Mouse (Mus musculus) megakaryocyte, embryonic 14.5 days (primary cell): ENCODE measurements around the gene Fam172a. TPM values are rescaled to one million over a fixed set of nuclear protein-coding genes. Genes with fewer than 3 reads are reported as not detected.

Source experiments
- H3K27me3 ChIP-seq: replicated peaks from 2 replicates; pipeline ENCODE3; 2012; ENCODE audit warnings: inconsistent platforms
- H3K36me3 ChIP-seq: replicated peaks from 2 replicates; pipeline ENCODE3; 2012; ENCODE audit warnings: low read length, inconsistent platforms, mixed read lengths
- H3K4me1 ChIP-seq: 2 replicates; pipeline ENCODE4 v1.6.1; 2012; ENCODE audit warnings: inconsistent platforms
- H3K4me3 ChIP-seq: replicated peaks from 2 replicates; pipeline ENCODE3; 2012; ENCODE audit warnings: moderate library complexity, mild to moderate bottlenecking, inconsistent platforms
- H3K9me3 ChIP-seq: 2 replicates; pipeline ENCODE4 v1.6.1; 2012; ENCODE audit warnings: inconsistent platforms
- FLI1 ChIP-seq: IDR thresholded peaks from 2 replicates; pipeline ENCODE4 v1.6.1; 2012; ENCODE audit warnings: low read length, inconsistent platforms, mixed read lengths
- GATA1 ChIP-seq: IDR thresholded peaks from 3 replicates; pipeline ENCODE4 v1.6.1; 2012; ENCODE audit warnings: mixed read lengths, low read length, inconsistent platforms, borderline replicate concordance
- polyA plus RNA-seq: library from polyadenylated mRNA; stranded (reverse); fragments of >175 nt; gene quantifications from 2 replicates; pipeline ENCODE4 v1.2.3, GENCODE M21; 2012; ENCODE audit warnings: low replicate concordance; ENCODE audit not compliant: insufficient read depth

The Fam172a gene
- polyA plus RNA-seq, 1 experiment, result 14.5 TPM

- Histone ChIP-seq H3K27me3 (peaks cover 82% of the 10 kb centered on the region), H3K36me3 (no peaks in the 10 kb centered on the region), H3K4me1 (peaks cover 20% of the 10 kb centered on the region), H3K9me3 (0 out of 2 replicates have a peak, but pooled peaks cover 3% of the 10 kb centered on the region), H3K4me3 (no peak overlapping the region)
- TF ChIP-seq FLI1 (no peak), GATA1 (no peak)
These were observed 475.6 kb downstream of the Fam172a start for GRCm38 (mm10) chr13:78177381-78177950.

GRCm38 (mm10) chr13:78178021-78178420, 476.2 kb downstream of the Fam172a start:
- Histone ChIP-seq H3K27me3 (peaks cover 82% of the 10 kb centered on the region), H3K4me3 (no peak overlapping the region), H3K9me3 (0 out of 2 replicates have a peak, but pooled peaks cover 3% of the 10 kb centered on the region), H3K4me1 (peaks cover 20% of the 10 kb centered on the region), H3K36me3 (no peaks in the 10 kb centered on the region)
- TF ChIP-seq GATA1, result no peak
- no peak for TF ChIP-seq FLI1

GRCm38 (mm10) chr13:78178771-78179170, 476.9 kb downstream of the Fam172a start:
- Histone ChIP-seq H3K36me3 (no peaks in the 10 kb centered on the region), H3K9me3 (0 out of 2 replicates have a peak, but pooled peaks cover 3% of the 10 kb centered on the region), H3K4me3 (no peak overlapping the region), H3K4me1 (peaks cover 20% of the 10 kb centered on the region), H3K27me3 (peaks cover 86% of the 10 kb centered on the region)
- no peak for TF ChIP-seq FLI1
- TF ChIP-seq GATA1, result no peak

GRCm38 (mm10) chr13:78179312-78180097, 477.7 kb downstream of the Fam172a start:
- Histone ChIP-seq H3K9me3 (0 out of 2 replicates have a peak, but pooled peaks cover 3% of the 10 kb centered on the region), H3K4me3 (no peak overlapping the region), H3K36me3 (no peaks in the 10 kb centered on the region), H3K27me3 (peaks cover 87% of the 10 kb centered on the region), H3K4me1 (peaks cover 20% of the 10 kb centered on the region)
- TF ChIP-seq FLI1 (no peak), GATA1 (no peak)

GRCm38 (mm10) chr13:78180261-78180660, 478.4 kb downstream of the Fam172a start:
- TF ChIP-seq FLI1 (no peak), GATA1 (no peak)
- Histone ChIP-seq H3K9me3 (0 out of 2 replicates have a peak, but pooled peaks cover 3% of the 10 kb centered on the region), H3K4me1 (peaks cover 24% of the 10 kb centered on the region), H3K36me3 (no peaks in the 10 kb centered on the region), H3K4me3 (no peak overlapping the region), H3K27me3 (peaks cover 89% of the 10 kb centered on the region)

GRCm38 (mm10) chr13:78181071-78181929, 479.5 kb downstream of the Fam172a start:
- Histone ChIP-seq H3K4me1 (peaks cover 24% of the 10 kb centered on the region), H3K27me3 (peaks cover 90% of the 10 kb centered on the region), H3K36me3 (no peaks in the 10 kb centered on the region), H3K9me3 (0 out of 2 replicates have a peak, but pooled peaks cover 3% of the 10 kb centered on the region), H3K4me3 (peak overlapping the region; percentile 59)
- TF ChIP-seq GATA1 (no peak), FLI1 (no peak)

GRCm38 (mm10) chr13:78181930-78182558, 480.2 kb downstream of the Fam172a start:
- H3K36me3 ChIP-seq, result no peaks in the 10 kb centered on the region
- peaks cover 24% of the 10 kb centered on the region for H3K4me1 ChIP-seq
- no peak for TF ChIP-seq FLI1
- no peak for TF ChIP-seq GATA1
- peak overlapping the region; percentile 50 for H3K4me3 ChIP-seq
- peaks cover 94% of the 10 kb centered on the region for H3K27me3 ChIP-seq
- 0 out of 2 replicates have a peak, but pooled peaks cover 3% of the 10 kb centered on the region for H3K9me3 ChIP-seq

- Histone ChIP-seq H3K4me3 (no peak overlapping the region), H3K4me1 (peaks cover 24% of the 10 kb centered on the region), H3K27me3 (peaks cover 97% of the 10 kb centered on the region), H3K9me3 (0 out of 2 replicates have a peak, but pooled peaks cover 3% of the 10 kb centered on the region), H3K36me3 (no peaks in the 10 kb centered on the region)
- TF ChIP-seq FLI1 (no peak), GATA1 (no peak)
These were observed 481.2 kb downstream of the Fam172a start for GRCm38 (mm10) chr13:78183004-78183403.

GRCm38 (mm10) chr13:78183986-78184385, 482.2 kb downstream of the Fam172a start:
- no peaks in the 10 kb centered on the region for H3K36me3 ChIP-seq
- TF ChIP-seq FLI1, result no peak
- no peak for TF ChIP-seq GATA1
- H3K4me3 ChIP-seq, result no peak overlapping the region
- 0 out of 2 replicates have a peak, but pooled peaks cover 3% of the 10 kb centered on the region for H3K9me3 ChIP-seq
- peaks cover 24% of the 10 kb centered on the region for H3K4me1 ChIP-seq
- H3K27me3 ChIP-seq, result peaks cover 95% of the 10 kb centered on the region
